Mouse (Mus musculus) frontal cortex, postnatal 10 days (tissue): Measurements from ENCODE around the gene Cryba2.

Experiments used
- DNase-seq, 2 experiments: peaks; one replicate each; pipeline ENCODE4 v3.0.0; 2022; ENCODE audit warnings: low spot score in 2 of 2, mixed read lengths in 1 of 2

Gene Cryba2

DNA sequence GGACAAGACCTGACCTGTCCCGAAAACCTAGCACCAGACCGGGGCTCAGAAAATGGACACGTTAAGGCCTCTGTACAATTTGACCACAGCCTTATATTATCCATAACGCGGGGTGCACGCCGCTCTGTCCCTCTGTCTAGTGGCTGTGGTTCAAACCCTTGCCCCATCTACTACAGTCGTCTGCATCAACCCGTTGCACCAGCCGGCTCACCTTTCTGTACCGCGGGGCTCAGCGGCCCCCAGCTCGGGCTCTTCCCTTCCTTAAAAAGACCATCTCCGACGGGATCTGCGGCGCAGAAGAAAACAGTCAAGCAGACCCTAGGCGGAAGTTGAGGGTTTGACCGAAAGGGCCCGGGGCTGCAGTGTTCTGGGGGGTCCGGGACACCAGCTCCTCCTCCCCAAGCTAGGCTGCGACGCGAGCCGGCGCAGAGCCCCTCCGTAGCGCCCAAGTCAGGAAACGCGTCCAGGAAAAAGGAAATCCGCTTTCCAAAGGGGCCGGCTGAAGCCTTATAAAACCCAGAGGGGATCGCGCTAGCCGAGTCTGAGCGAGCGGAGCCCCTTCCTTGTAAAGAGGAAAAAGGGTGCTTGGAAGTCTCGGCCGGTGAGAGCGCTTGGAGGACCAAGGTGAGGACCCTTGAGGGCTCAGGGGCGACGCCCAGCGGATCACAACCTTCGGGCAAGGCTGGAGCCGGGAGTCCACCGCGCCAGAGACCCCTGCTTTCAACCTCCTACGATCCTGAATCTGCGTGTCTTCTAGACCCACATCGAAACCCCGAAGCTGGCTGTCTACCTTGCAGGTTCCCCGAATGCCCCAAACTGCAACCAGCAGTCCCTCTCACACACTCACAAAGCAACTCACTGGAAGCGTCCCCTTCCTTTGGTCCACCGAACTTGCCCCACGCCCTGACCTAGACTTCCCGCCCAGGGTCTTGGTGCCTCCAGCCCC is 8.5 kb downstream of the Cryba2 start:
- DNase-seq, result no peak

DNA sequence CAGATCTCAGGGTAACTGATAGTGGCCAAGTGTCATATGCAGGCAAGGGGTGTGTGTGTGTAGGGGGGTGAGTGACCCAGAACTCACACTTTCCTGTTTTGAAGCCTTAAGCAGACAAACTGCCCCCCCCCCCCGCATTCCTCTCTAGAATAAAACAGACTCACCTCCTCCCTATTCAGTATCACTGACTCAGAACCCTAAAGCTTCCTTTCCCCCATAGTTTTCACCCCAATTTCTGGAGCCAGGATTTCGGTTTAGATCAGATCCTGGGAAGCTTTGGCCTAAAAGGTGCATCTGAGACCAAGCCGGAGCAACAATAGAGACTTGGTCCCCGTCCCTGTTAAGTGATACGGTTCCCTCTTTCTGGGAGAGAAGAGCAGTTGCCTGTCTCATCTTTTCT is 9.5 kb downstream of the Cryba2 start:
- DNase-seq, result no peak

DNA sequence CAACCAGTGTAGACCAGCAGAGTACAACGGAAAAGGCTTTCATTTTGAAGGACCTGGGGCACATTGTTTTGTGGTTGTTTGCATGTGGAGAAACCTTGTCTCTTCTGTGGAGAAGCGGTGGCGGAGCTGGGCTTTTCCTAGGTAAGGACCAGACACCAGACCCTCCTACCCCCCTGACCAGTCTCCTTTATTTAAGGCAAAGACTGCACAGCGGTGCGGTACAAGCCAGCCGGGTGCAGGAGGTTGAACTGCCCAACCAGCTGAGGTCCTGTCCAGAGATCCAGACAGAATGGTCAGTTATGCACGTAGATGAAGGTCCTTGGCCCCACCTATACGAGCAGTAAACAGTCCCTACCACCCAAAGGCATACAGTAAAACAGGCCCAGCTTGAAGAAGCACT is 10.1 kb downstream of the Cryba2 start:
- no peak for DNase-seq

DNA sequence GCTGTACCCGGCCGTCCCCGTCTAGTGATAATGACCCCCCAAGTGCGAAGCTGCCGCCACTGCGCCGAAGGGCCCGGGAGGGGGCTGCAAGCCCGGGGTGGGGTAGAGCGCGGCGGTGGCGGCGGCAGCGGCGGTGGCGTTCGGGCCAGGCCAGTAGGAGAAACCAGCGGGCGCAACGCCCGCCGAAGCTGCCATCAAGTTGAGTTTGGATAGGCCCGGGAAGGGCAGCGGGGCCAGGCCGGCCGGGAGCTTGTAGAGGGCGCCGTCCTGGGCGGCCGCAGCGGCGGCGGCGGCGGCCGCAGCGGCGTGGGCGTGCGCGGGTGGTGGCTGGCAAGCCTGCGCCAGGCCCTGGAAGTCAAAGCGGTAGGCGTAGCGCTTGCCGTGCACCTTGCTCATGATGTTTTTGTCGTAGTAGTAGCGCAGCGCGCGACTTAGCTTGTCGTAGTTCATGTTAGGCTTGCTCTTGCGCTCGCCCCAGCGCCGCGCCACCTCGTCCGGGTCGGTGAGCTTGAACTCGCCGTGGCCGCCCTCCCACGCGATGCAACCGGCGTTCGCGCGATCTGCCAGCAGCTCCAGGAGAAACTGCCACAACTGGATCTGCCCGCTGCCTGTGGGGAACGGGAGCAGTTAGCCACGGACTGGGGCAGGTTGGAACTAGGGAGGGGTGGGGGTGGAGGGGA is 10.7 kb downstream of the Cryba2 start:
- DNase-seq, result peak in 1 of 2 experiments; percentile 15

- DNase-seq, result peak in 1 of 2 experiments; percentile 64
Measured at GRCm38 (mm10) chr1:74880785-74881360, 12.1 kb downstream of the Cryba2 start.

DNA sequence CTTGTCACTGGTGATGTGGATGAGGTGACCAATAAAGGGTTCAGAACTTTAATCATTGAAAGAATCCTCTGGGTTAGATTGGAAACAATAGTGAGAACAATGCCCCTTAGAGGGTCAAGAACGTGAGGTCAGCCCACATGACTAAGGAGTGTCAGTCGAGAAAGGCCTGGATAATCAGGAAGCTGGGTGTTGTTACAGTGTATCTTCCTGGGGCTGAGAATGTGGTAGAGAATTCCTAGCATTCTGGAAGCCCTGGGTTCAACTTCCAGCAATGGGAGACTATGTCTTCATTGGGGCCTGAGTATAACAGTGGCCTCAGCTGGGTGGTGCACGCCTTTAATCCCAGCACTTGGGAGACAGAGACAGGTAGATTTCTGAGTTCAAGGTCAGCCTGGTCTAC is 15.7 kb downstream of the Cryba2 start:
- DNase-seq, result no peak

- DNase-seq, result no peak
Measured at GRCm38 (mm10) chr1:74872218-74872617, 20.7 kb downstream of the Cryba2 start.

GRCm38 (mm10) chr1:74861783-74862182 is 31.2 kb downstream of the Cryba2 start:
- no peak for DNase-seq

- DNase-seq, result no peak
Measured at GRCm38 (mm10) chr1:74859223-74859984, 33.5 kb downstream of the Cryba2 start.

DNA sequence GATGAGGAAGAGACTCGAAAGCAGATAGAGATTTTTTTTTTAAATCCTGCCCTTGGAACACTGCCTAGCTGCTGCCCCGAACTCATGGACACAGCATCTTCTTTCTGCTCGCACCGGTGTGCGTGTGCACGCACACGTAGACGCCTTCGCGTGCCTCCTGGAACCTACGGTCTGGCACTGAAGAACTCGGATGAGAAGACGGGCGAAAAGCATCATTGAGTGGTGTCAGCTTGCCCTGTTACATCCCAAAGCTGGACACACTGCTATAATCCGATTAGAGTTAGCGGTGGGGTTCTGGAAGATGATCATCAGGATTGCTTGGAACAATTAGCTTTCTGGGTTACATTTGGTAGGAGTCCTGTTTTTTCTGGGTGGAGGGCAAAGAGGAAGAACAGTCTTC is 34.1 kb downstream of the Cryba2 start:
- DNase-seq, result no peak

DNA sequence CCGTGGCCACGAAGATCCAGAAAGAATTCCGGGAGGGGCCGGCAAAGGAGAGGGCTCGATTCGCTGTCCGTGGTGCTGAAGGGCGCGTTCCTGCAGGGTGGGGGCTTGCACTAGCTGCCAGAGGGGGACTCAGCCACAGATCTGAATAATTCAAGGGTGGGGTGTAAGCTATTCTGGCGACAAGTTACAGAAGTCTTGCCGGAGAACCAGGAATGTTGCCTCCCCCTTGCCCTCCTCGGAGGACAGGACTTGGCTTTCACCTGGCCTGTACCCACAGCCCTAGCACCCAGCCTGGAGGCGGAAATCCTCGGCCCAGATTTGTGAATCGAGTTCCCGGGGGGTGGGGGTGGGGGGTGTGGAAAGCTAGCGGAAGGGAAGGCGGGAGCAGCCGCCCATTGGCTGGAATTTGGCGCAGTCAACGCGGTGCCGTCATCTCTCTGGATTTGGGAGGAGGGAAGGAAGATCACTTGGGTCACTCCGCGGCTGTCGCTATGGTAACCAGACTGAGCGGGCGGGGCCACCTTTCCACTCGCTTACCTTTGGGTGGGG is 34.7 kb downstream of the Cryba2 start:
- peak; percentile 82 to 86 for DNase-seq

GRCm38 (mm10) chr1:74857677-74858076 is 35.3 kb downstream of the Cryba2 start:
- DNase-seq, result no peak

DNA sequence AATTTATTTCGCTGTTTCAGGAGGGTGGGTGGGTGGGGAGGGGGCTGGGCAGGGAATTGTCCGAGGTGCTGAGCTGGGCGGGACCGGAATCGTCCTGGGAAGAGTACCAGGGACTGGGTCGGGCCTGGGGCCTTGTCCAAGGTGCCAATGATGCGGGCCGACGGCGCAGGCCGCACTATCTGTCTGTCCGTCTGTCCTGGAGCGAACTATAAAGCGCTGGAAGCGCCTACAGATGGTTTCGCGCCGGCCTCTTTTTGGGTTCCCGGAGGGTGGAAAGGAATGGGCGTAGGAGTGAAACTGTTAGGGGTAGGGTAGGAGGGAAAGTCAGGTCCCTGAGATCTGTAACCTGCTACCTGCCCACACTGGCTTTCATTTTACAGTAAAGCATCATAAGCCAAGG is 35.7 kb downstream of the Cryba2 start:
- DNase-seq, result no peak

GRCm38 (mm10) chr1:74856791-74857190 is 36.2 kb downstream of the Cryba2 start:
- no peak for DNase-seq

DNA sequence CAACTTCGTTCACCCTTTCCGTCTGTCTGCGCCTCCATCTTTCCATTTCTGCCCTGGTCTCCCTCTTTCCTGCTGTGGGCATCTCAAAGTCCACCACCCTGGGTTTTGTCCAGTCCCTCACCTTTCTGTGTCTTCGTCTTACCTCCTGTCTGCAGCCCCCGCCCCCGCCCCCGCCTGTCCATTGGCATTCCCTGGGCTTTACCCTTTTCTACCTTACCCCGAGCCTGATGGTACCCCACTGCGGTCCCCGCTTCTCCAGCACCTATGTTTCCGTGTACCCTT is 36.6 kb downstream of the Cryba2 start:
- DNase-seq, result no peak

DNA sequence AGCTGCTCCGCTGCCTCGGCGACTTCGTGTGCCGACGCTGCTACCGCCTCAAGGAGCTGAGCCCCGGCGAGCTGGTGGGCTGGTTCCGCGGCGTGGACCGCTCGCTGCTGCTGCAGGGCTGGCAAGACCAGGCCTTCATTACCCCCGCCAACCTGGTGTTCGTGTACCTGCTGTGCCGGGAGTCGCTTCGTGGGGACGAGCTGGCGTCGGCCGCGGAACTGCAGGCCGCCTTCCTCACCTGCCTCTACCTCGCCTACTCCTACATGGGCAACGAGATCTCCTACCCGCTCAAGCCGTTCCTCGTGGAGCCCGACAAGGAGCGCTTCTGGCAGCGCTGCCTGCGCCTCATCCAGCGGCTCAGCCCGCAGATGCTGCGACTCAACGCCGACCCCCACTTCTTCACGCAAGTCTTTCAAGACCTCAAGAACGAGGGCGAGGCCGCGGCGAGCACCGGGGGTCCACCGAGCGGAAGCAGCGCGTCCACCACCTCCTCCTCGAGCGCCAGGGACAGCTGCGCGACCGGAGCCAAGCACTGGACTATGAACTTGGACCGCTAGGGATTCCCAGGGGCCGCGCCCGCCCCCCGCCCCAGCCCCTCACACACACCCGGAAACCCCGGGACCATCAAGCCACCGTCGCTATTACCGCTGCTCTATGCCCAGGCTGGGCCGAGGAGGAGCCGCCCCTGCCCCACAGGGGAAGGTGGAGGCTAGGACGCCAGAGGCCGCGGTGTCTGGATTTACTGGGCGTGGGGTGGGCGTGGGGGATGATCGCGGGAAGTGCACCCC is 37.1 kb downstream of the Cryba2 start:
- no peak for DNase-seq

- no peak for DNase-seq
Measured at GRCm38 (mm10) chr1:74855156-74855555, 37.8 kb downstream of the Cryba2 start.

DNA sequence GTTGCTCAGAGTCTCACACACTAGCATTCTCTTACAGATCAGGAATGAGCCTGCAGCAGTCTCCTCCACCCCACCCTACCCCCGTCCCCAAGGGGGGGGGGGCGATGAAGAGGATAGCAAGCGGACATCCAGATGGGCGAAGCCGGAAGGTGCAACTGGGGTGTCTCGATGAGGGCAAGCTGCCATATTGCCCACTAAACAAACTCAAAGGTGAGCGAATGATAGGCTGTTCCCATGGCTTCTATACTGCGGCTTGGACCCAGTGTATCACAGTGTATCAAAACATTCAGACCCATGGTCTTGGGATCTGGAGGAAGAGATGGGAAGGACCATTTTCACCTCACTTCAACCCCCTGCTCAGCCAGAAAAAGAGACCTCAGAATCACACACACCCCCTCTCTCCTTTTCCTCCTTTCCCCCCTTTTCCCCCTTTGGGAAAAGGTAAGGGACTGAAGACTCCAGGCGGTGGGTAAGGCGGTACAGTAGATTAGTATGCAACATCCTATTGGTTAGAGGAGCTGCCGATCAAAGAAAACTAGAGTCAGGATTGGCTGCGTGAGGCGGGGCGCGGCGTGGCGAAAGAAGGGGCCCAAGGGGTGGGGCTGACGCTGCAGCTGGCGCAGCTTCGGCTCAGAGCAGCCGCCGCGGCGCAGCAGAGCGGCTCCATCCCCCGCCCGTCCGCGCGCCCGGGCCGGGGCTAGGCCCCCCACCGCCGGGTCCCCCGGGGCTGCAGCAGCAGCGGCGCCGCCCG is 38.5 kb downstream of the Cryba2 start, which contains the start of gene Cdk5r2:
Gene Cdk5r2, plus strand, starts transcription at position 629 of the 751 bp plus-strand sequence.
- DNase-seq, result peak; percentile 89 to 91

DNA sequence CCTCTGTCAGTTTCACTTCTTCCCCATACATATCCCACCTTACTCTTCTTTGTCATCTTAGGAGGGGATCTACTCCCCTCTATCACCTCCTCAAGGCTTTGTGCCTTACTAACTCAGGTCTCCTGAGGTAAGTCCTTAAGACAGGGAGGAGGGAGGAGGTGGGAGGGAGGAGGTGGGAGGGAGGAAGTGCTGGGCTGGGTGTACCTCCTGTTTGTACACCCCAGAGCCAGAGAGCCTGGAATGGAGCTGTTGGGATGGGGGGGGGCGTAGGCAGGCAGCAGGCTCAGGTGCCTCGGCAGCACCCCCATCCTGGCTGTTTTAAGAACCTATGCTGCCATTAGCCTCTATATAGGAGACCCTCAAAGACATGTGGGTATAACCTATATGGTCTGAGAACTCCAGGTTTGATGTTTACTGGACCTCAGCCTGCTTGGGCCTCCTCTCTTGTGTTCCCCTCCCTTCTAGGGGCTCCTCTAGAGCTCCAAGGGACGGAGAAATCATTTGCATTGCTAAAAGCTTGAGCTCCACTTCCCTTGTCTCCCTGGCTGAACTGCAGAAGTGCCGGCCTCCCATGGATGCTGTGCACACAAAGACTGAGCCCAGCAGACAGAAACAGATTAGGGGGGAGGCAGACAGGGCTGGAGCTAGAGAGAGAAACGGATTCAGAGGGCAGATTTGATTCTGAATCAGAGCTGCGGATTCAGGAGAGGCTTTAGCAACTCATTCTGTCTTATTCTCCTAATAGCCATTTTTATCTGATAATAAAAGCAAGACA is 41.8 kb downstream of the Cryba2 start:
- no peak for DNase-seq
